ENCODE assay signal across 8 mouse cellular contexts in genomic region chr11:116842531-116843260, GRCm38 (mm10). TPM values are rescaled to one million over a fixed set of nuclear protein-coding genes. Genes with fewer than 3 reads are reported as not detected.
DNase-seq lines count a peak whose midpoint lies in the region; ATAC-seq and TF ChIP-seq lines count a peak whose summit lies in the region.

No protein-coding gene starts in this region.

- H3K4me2 ChIP-seq in heart, embryonic 12.5 days, result peak overlapping the region; percentile 93
- peak overlapping the region; percentile 86 for H3K4me2 ChIP-seq in kidney, embryonic 16.5 days (replicated peaks; ENCODE audit: low read depth, low read length)
- H3K4me2 ChIP-seq in liver, embryonic 11.5 days, result peak overlapping the region; percentile 93

- H3K4me1 ChIP-seq in bone marrow macrophage, adult 2 months (ENCODE audit: control insufficient read depth, insufficient read depth, low read length), result peaks cover 22% of the 10 kb centered on the region
- H3K4me1 ChIP-seq in heart, embryonic 12.5 days (replicated peaks), result peaks cover 37% of the 10 kb centered on the region
- H3K4me1 ChIP-seq in kidney, embryonic 16.5 days (ENCODE audit: insufficient read depth, low read length), result peaks cover 35% of the 10 kb centered on the region
- H3K4me1 ChIP-seq in liver, embryonic 11.5 days (replicated peaks; ENCODE audit: control insufficient read depth, insufficient read depth, low read length), result peaks cover 29% of the 10 kb centered on the region

- H3K36me3 ChIP-seq in heart, embryonic 12.5 days, result peaks cover 48% of the 10 kb centered on the region
- H3K36me3 ChIP-seq in kidney, embryonic 16.5 days (ENCODE audit: insufficient read depth, low read length), result peaks cover 30% of the 10 kb centered on the region
- H3K36me3 ChIP-seq in liver, embryonic 11.5 days (ENCODE audit: control insufficient read depth, insufficient read depth, low read length), result peaks cover 33% of the 10 kb centered on the region

- no peaks in the 10 kb centered on the region for H3K27me3 ChIP-seq in heart, embryonic 12.5 days (replicated peaks)
- H3K27me3 ChIP-seq in kidney, embryonic 16.5 days (ENCODE audit: insufficient read depth, low read length), result no peaks in the 10 kb centered on the region
- H3K27me3 ChIP-seq in liver, embryonic 11.5 days (replicated peaks; ENCODE audit: control insufficient read depth, insufficient read depth, low read length), result no peaks in the 10 kb centered on the region

- TF ChIP-seq CTCF in bone marrow macrophage, adult 2 months (IDR thresholded peaks at IDR 0.05; ENCODE audit: low read depth, low read length), result no peak

- under 1% methylated on average over 72 of the region's 73 CpGs for WGBS in heart, embryonic 12.5 days
- under 1% methylated on average over 73 of the region's 73 CpGs for WGBS in kidney, embryonic 16.5 days
- whole genome bisulfite sequencing in liver, embryonic 11.5 days, result under 1% methylated on average over 67 of the region's 73 CpGs

- H3K9ac ChIP-seq in heart, embryonic 12.5 days, result peak overlapping the region; percentile 94
- peak overlapping the region; percentile 96 for H3K9ac ChIP-seq in kidney, embryonic 16.5 days (replicated peaks; ENCODE audit: low read length)
- H3K9ac ChIP-seq in liver, embryonic 11.5 days (ENCODE audit: low read depth, low read length), result peak overlapping the region; percentile 96

- H3K9me3 ChIP-seq in heart, embryonic 12.5 days (replicated peaks), result no peaks in the 10 kb centered on the region
- H3K9me3 ChIP-seq in kidney, embryonic 16.5 days (ENCODE audit: low read length), result no peaks in the 10 kb centered on the region
- H3K9me3 ChIP-seq in liver, embryonic 11.5 days (ENCODE audit: control insufficient read depth, low read length), result no peaks in the 10 kb centered on the region

- peak overlapping the region; percentile 98 for H3K4me3 ChIP-seq in bone marrow macrophage, adult 2 months (ENCODE audit: insufficient read depth, low read length)
- H3K4me3 ChIP-seq in heart, embryonic 12.5 days, result peak overlapping the region; percentile 79
- H3K4me3 ChIP-seq in kidney, embryonic 16.5 days (ENCODE audit: low read length), result peak overlapping the region; percentile 77
- H3K4me3 ChIP-seq in liver, embryonic 11.5 days (ENCODE audit: low read depth, low read length), result peak overlapping the region; percentile 91

- ATAC-seq in erythroblast, adult 5-6 weeks (replicated peaks; ENCODE audit: low FRiP score, poor library complexity, severe bottlenecking), result peak; percentile 55
- ATAC-seq in heart, embryonic 12.5 days (ENCODE audit: insufficient number of reproducible peaks, low FRiP score), result peak; percentile 68
- ATAC-seq in kidney, embryonic 16.5 days (ENCODE audit: low FRiP score, low TSS enrichment), result peak; percentile 33
- peak; percentile 66 for ATAC-seq in liver, embryonic 11.5 days (replicated peaks; ENCODE audit: low FRiP score)

- DNase-seq in CD4-positive helper T cell, adult 2 months (ENCODE audit: low read depth, low spot score), result peak; percentile 86
- peak; percentile 85 for DNase-seq in liver, embryonic 11.5 days (ENCODE audit: low spot score)
- peak; percentile 23 to 55 for DNase-seq in monocyte, adult 2 months (ENCODE audit: low read depth in 1 of 2, low spot score in 2 of 2)
- DNase-seq in spleen, postnatal 36 days (ENCODE audit: low spot score in 2 of 2), result peak; percentile 70 to 76

- H3K27ac ChIP-seq in bone marrow macrophage, adult 2 months (ENCODE audit: insufficient read depth, low read depth, low read length), result peak overlapping the region; percentile 93
- H3K27ac ChIP-seq in heart, embryonic 12.5 days (ENCODE audit: poor library complexity, severe bottlenecking), result peak overlapping the region; percentile 99
- H3K27ac ChIP-seq in kidney, embryonic 16.5 days (ENCODE audit: low read length), result peak overlapping the region; percentile 99
- peak overlapping the region; percentile 99 for H3K27ac ChIP-seq in liver, embryonic 11.5 days (ENCODE audit: low read depth, low read length)

- TF ChIP-seq POLR2A in bone marrow macrophage, adult 2 months (IDR thresholded peaks at IDR 0.05; ENCODE audit: borderline replicate concordance, low read depth, low read length), result no peak

RNA-seq across cellular contexts. Expression of gene Mettl23, which starts 0.4 kb away (rescaled TPM):
- 28.0 and 29.8 TPM in 2 replicates for polyA plus RNA-seq in bone marrow macrophage, adult 2 months (2012; ENCODE audit: insufficient read depth, insufficient read length, missing spikeins)
- 11.3 and 11.5 TPM in 2 replicates for total RNA-seq in erythroblast, adult 5-6 weeks (2015; ENCODE audit: low replicate concordance)
- 5.4 and 15.1 TPM in 2 replicates for total RNA-seq in erythroblast, adult 5-6 weeks (2017; ENCODE audit: low replicate concordance)
- polyA plus RNA-seq in heart, embryonic 12.5 days (2016; fragmentation: Nextera tagmentation; extraction: Ambion mirVana), result 55.5 and 57.4 TPM in 2 replicates
- polyA plus RNA-seq in kidney, embryonic 16.5 days (2015; fragmentation: Nextera tagmentation; extraction: Ambion mirVana), result 54.9 and 60.6 TPM in 2 replicates
- polyA plus RNA-seq in liver, embryonic 11.5 days (2014; fragmentation: Nextera tagmentation; extraction: Ambion mirVana), result 65.1 and 73.9 TPM in 2 replicates

RNA-seq across cellular contexts. Expression of gene Jmjd6, which starts 0.6 kb away (rescaled TPM):
- 18.3 and 19.0 TPM in 2 replicates for polyA plus RNA-seq in bone marrow macrophage, adult 2 months (2012; ENCODE audit: insufficient read depth, insufficient read length, missing spikeins)
- total RNA-seq in erythroblast, adult 5-6 weeks (2015; ENCODE audit: low replicate concordance), result 12.5 and 24.2 TPM in 2 replicates
- total RNA-seq in erythroblast, adult 5-6 weeks (2017; ENCODE audit: low replicate concordance), result 10.7 and 13.9 TPM in 2 replicates
- polyA plus RNA-seq in heart, embryonic 12.5 days (2016; fragmentation: Nextera tagmentation; extraction: Ambion mirVana), result 76.9 and 77.8 TPM in 2 replicates
- 74.8 and 77.8 TPM in 2 replicates for polyA plus RNA-seq in kidney, embryonic 16.5 days (2015; fragmentation: Nextera tagmentation; extraction: Ambion mirVana)
- 93.1 and 102 TPM in 2 replicates for polyA plus RNA-seq in liver, embryonic 11.5 days (2014; fragmentation: Nextera tagmentation; extraction: Ambion mirVana)

RNA-seq across cellular contexts. Expression of gene Mfsd11, which starts 9.5 kb away (rescaled TPM):
- 108 and 110 TPM in 2 replicates for polyA plus RNA-seq in bone marrow macrophage, adult 2 months (2012; ENCODE audit: insufficient read depth, insufficient read length, missing spikeins)
- 9.2 and 35.0 TPM in 2 replicates for total RNA-seq in erythroblast, adult 5-6 weeks (2015; ENCODE audit: low replicate concordance)
- total RNA-seq in erythroblast, adult 5-6 weeks (2017; ENCODE audit: low replicate concordance), result 3.4 and 3.5 TPM in 2 replicates
- 37.6 and 39.9 TPM in 2 replicates for polyA plus RNA-seq in heart, embryonic 12.5 days (2016; fragmentation: Nextera tagmentation; extraction: Ambion mirVana)
- polyA plus RNA-seq in kidney, embryonic 16.5 days (2015; fragmentation: Nextera tagmentation; extraction: Ambion mirVana), result 38.8 and 41.2 TPM in 2 replicates
- 21.4 and 23.9 TPM in 2 replicates for polyA plus RNA-seq in liver, embryonic 11.5 days (2014; fragmentation: Nextera tagmentation; extraction: Ambion mirVana)

RNA-seq across cellular contexts. Expression of gene Srsf2, which starts 10.2 kb away (rescaled TPM):
- 259 and 286 TPM in 2 replicates for polyA plus RNA-seq in bone marrow macrophage, adult 2 months (2012; ENCODE audit: insufficient read depth, insufficient read length, missing spikeins)
- total RNA-seq in erythroblast, adult 5-6 weeks (2015; ENCODE audit: low replicate concordance), result 308 and 417 TPM in 2 replicates
- 97.0 and 120 TPM in 2 replicates for total RNA-seq in erythroblast, adult 5-6 weeks (2017; ENCODE audit: low replicate concordance)
- polyA plus RNA-seq in heart, embryonic 12.5 days (2016; fragmentation: Nextera tagmentation; extraction: Ambion mirVana), result 605 and 640 TPM in 2 replicates
- polyA plus RNA-seq in kidney, embryonic 16.5 days (2015; fragmentation: Nextera tagmentation; extraction: Ambion mirVana), result 729 and 742 TPM in 2 replicates
- polyA plus RNA-seq in liver, embryonic 11.5 days (2014; fragmentation: Nextera tagmentation; extraction: Ambion mirVana), result 931 and 939 TPM in 2 replicates

RNA-seq across cellular contexts. Expression of gene Mxra7, which starts 14.8 kb away (rescaled TPM):
- 0.72 and 1.2 TPM in 2 replicates for polyA plus RNA-seq in bone marrow macrophage, adult 2 months (2012; ENCODE audit: insufficient read depth, insufficient read length, missing spikeins)
- 4.2 TPM in 1 of 2 replicates, not detected in the other for total RNA-seq in erythroblast, adult 5-6 weeks (2015; ENCODE audit: low replicate concordance)
- total RNA-seq in erythroblast, adult 5-6 weeks (2017; ENCODE audit: low replicate concordance), result not detected in 2 replicates
- 24.7 and 27.0 TPM in 2 replicates for polyA plus RNA-seq in heart, embryonic 12.5 days (2016; fragmentation: Nextera tagmentation; extraction: Ambion mirVana)
- 15.6 and 17.0 TPM in 2 replicates for polyA plus RNA-seq in kidney, embryonic 16.5 days (2015; fragmentation: Nextera tagmentation; extraction: Ambion mirVana)
- polyA plus RNA-seq in liver, embryonic 11.5 days (2014; fragmentation: Nextera tagmentation; extraction: Ambion mirVana), result 8.4 and 9.3 TPM in 2 replicates

Comparison
In these comparisons a context has a peak if more than half of its experiments do, and no peak if none do; other contexts are left out.
1. Peak in every context shown above with its lines: DNase-seq, ATAC-seq, H3K4me3 ChIP-seq and H3K27ac ChIP-seq.